Mouse (Mus musculus) urinary bladder, postnatal 0 days (tissue): ENCODE measurements around the gene Vmn1r179. TPM values are rescaled to one million over a fixed set of nuclear protein-coding genes. Genes with fewer than 3 reads are reported as not detected.

Experiments
- polyA plus RNA-seq: library from polyadenylated mRNA; unstranded; fragments of >200 nt; fragmentation: Nextera tagmentation; extraction: Ambion mirVana; gene quantifications from 2 replicates; pipeline ENCODE4 v1.2.1, GENCODE M21; 2015

Gene Vmn1r179
- polyA plus RNA-seq = not detected in 2 replicates

GRCm38 (mm10) chr7:23926678-23927077 is at the start of gene Vmn1r179:
Gene Vmn1r179, plus strand, starts transcription at chr7:23926978.

GRCm38 (mm10) chr7:23891709-23892108 is 35.1 kb upstream of the Vmn1r179 start, which contains the start of gene Vmn1r178:
Gene Vmn1r178, plus strand, starts transcription at chr7:23892009.

GRCm38 (mm10) chr7:23950332-23950731 is 23.6 kb downstream of the Vmn1r179 start, which contains the start of gene Vmn1r180:
Gene Vmn1r180, plus strand, starts transcription at chr7:23950632.

GRCm38 (mm10) chr7:23974315-23974714 is 47.5 kb downstream of the Vmn1r179 start, which contains the start of gene Vmn1r181:
Gene Vmn1r181, plus strand, starts transcription at chr7:23974615.

Other genes starting within 250 kb of the Vmn1r179 start
- gene Vmn1r173, start 226.3 kb upstream of the Vmn1r179 start, polyA plus RNA-seq = not detected in 2 replicates
- not detected in 2 replicates for gene Vmn1r174, start 174.7 kb upstream of the Vmn1r179 start, polyA plus RNA-seq
- not detected in 2 replicates for gene Vmn1r175, start 116.3 kb upstream of the Vmn1r179 start, polyA plus RNA-seq
- gene Vmn1r176, start 89.6 kb upstream of the Vmn1r179 start, polyA plus RNA-seq = not detected in 2 replicates
- not detected in 2 replicates for gene Vmn1r177, start 60.5 kb upstream of the Vmn1r179 start, polyA plus RNA-seq
- gene Vmn1r178, start 35.0 kb upstream of the Vmn1r179 start, polyA plus RNA-seq = not detected in 2 replicates
- not detected in 2 replicates for gene Vmn1r180, start 23.7 kb downstream of the Vmn1r179 start, polyA plus RNA-seq
- not detected in 2 replicates for gene Vmn1r181, start 47.6 kb downstream of the Vmn1r179 start, polyA plus RNA-seq
- not detected in 2 replicates for gene V1rd19, start 74.7 kb downstream of the Vmn1r179 start, polyA plus RNA-seq
- gene Vmn1r183, start 126.3 kb downstream of the Vmn1r179 start, polyA plus RNA-seq = not detected in 2 replicates
- gene Zfp180, start 154.9 kb downstream of the Vmn1r179 start, polyA plus RNA-seq = 6.7 and 6.8 TPM in 2 replicates
- 2.5 and 3.2 TPM in 2 replicates for gene Zfp112, start 185.3 kb downstream of the Vmn1r179 start, polyA plus RNA-seq
- 6.7 TPM in 2 replicates for gene Zfp235, start 207.2 kb downstream of the Vmn1r179 start, polyA plus RNA-seq
- 1.3 TPM in 2 replicates for gene Zfp114, start 248.1 kb downstream of the Vmn1r179 start, polyA plus RNA-seq